Mouse (Mus musculus) MEL (cell line): ENCODE results near the gene C130079G13Rik.

Experiments used
- BHLHE40 ChIP-seq: IDR thresholded peaks from 2 replicates; pipeline ENCODE4 v1.6.1; 2012; ENCODE audit warnings: low read depth, mild to moderate bottlenecking, inconsistent platforms, low read length, improper control_type of control experiment, borderline replicate concordance
- CHD1 ChIP-seq: IDR thresholded peaks from 2 replicates; pipeline ENCODE4 v1.6.1; 2012; ENCODE audit warnings: low read depth, mild to moderate bottlenecking, inconsistent platforms, low read length, improper control_type of control experiment
- CTCF ChIP-seq, 3 experiments: IDR thresholded peaks in 2 of 3; conservative IDR thresholded peaks in 1 of 3; 2 replicates each; pipeline ENCODE4 v1.5.1; 2011 to 2012; ENCODE audit warnings: low read length in 3 of 3, low read depth in 2 of 3, mild to moderate bottlenecking in 2 of 3, improper control_type of control experiment in 1 of 3, inconsistent platforms in 1 of 3, mixed read lengths in 1 of 3, moderate library complexity in 1 of 3; ENCODE audit not compliant: control insufficient read depth in 1 of 3, insufficient read depth in 1 of 3, poor library complexity in 1 of 3, severe bottlenecking in 1 of 3
- E2F4 ChIP-seq: IDR thresholded peaks from 2 replicates; pipeline ENCODE4 v1.6.1; 2011; ENCODE audit warnings: low read depth, low read length, improper control_type of control experiment, borderline replicate concordance
- JUND ChIP-seq: IDR thresholded peaks from 2 replicates; pipeline ENCODE4 v1.6.1; 2011; ENCODE audit warnings: low read depth, mild to moderate bottlenecking, improper control_type of control experiment, low read length
- MYB ChIP-seq: IDR thresholded peaks from 2 replicates; pipeline ENCODE4 v1.6.1; 2011; ENCODE audit warnings: mild to moderate bottlenecking, low read depth, low read length, improper control_type of control experiment
- MYC ChIP-seq: IDR thresholded peaks from 2 replicates; pipeline ENCODE4 v1.6.1; 2011; ENCODE audit warnings: low read depth, mild to moderate bottlenecking, low read length, improper control_type of control experiment, moderate library complexity
- NRF1 ChIP-seq: IDR thresholded peaks from 2 replicates; pipeline ENCODE4 v1.6.1; 2014; ENCODE audit warnings: low read depth, mild to moderate bottlenecking, inconsistent platforms, low read length, improper control_type of control experiment, moderate library complexity; ENCODE audit not compliant: poor library complexity, insufficient read depth, severe bottlenecking
- POLR2A ChIP-seq, 2 experiments: IDR thresholded peaks; 2 replicates each; pipeline ENCODE4 v1.6.1; 2011 to 2012; ENCODE audit warnings: low read length in 2 of 2, mild to moderate bottlenecking in 2 of 2, control low read depth in 1 of 2, improper control_type of control experiment in 1 of 2, low read depth in 1 of 2, moderate library complexity in 1 of 2; ENCODE audit not compliant: control insufficient read depth in 1 of 2, insufficient read depth in 1 of 2, poor library complexity in 1 of 2

- TF ChIP-seq CTCF (IDR thresholded peaks at IDR 0.05 in 2 of 3, conservative IDR thresholded peaks at IDR 0.05 in 1 of 3; ENCODE audit: control insufficient read depth in 1 of 3, insufficient read depth in 1 of 3, low read depth in 2 of 3, low read length in 3 of 3, poor library complexity in 1 of 3, severe bottlenecking in 1 of 3) (no peak), BHLHE40 (no peak), POLR2A (IDR thresholded peaks at IDR 0.05; ENCODE audit: control insufficient read depth in 1 of 2, insufficient read depth in 1 of 2, low read depth in 1 of 2, low read length in 2 of 2, poor library complexity in 1 of 2) (no peak), CHD1 (no peak), E2F4 (no peak), NRF1 (no peak), MYB (no peak), JUND (no peak), MYC (no peak)
Measured at GRCm38 (mm10) chr3:59947294-59947950, 22.4 kb downstream of the C130079G13Rik start.
